Mouse (Mus musculus) kidney, postnatal 0 days (tissue): ENCODE measurements at regions not wholly inside any gene's neighbourhood (a gene's known extent, or its start where the extent isn't known, plus 50 kb on each side); places are given as distances from the start of the nearest gene placed in this dataset.

Experiments used
- ATAC-seq: fragments of 200-750 bp; cut with Nextera tagmentation; replicated peaks from 2 replicates; pipeline ENCODE4 v1.8.0; 2017; ENCODE audit warnings: low read depth, moderate number of reproducible peaks, moderate TSS enrichment, moderate library complexity; ENCODE audit not compliant: low FRiP score
- DNase-seq: peaks from one replicate; pipeline ENCODE4 v3.0.0-alpha.2; 2016; ENCODE audit warnings: low spot score
- H3K27ac ChIP-seq: fragments of 300-500 bp; sonication (generic); 2 replicates; pipeline ENCODE4 v1.5.1; 2014; ENCODE audit warnings: mild to moderate bottlenecking
- H3K27me3 ChIP-seq: fragments of 300-500 bp; sonication (generic); 2 replicates; pipeline ENCODE4 v1.6.1; 2014; ENCODE audit warnings: low read length, mixed read lengths; ENCODE audit not compliant: insufficient read depth
- H3K36me3 ChIP-seq: fragments of 300-500 bp; sonication (generic); 2 replicates; pipeline ENCODE4 v1.6.1; 2014; ENCODE audit warnings: low read length, mixed read lengths; ENCODE audit not compliant: insufficient read depth
- H3K4me1 ChIP-seq: fragments of 300-500 bp; sonication (generic); replicated peaks from 2 replicates; pipeline ENCODE4 v1.6.1; 2014; ENCODE audit warnings: antibody characterized with exemption, low read length, mixed read lengths; ENCODE audit not compliant: insufficient read depth
- H3K4me2 ChIP-seq: fragments of 300-500 bp; sonication (generic); 2 replicates; pipeline ENCODE4 v1.6.1; 2014; ENCODE audit warnings: mild to moderate bottlenecking, low read length, moderate library complexity, mixed read lengths
- H3K4me3 ChIP-seq: fragments of 300-500 bp; sonication (generic); replicated peaks from 2 replicates; pipeline ENCODE4 v1.5.1; 2014; ENCODE audit warnings: low read depth, low read length
- H3K9ac ChIP-seq: fragments of 300-500 bp; sonication (generic); 2 replicates; pipeline ENCODE4 v1.6.1; 2014; ENCODE audit warnings: low read depth, low read length
- H3K9me3 ChIP-seq: fragments of 300-500 bp; sonication (generic); replicated peaks from 2 replicates; pipeline ENCODE4 v1.6.1; 2016; ENCODE audit warnings: low read length, inconsistent platforms, mixed read lengths
- CTCF ChIP-seq: IDR thresholded peaks from 2 replicates; pipeline ENCODE4 v1.5.1; 2016; ENCODE audit warnings: antibody characterized with exemption, low read depth, mild to moderate bottlenecking, moderate library complexity
- WGBS: fragments of 180-500 bp; shearing (Covaris S2); extraction: QIAGEN DNeasy Blood & Tissue Kit; methylation state at CpG from one replicate; pipeline ENCODE4 v1.1.7; 2014; 5-methylcytosine and 5-hydroxymethylcytosine counted together

DNA sequence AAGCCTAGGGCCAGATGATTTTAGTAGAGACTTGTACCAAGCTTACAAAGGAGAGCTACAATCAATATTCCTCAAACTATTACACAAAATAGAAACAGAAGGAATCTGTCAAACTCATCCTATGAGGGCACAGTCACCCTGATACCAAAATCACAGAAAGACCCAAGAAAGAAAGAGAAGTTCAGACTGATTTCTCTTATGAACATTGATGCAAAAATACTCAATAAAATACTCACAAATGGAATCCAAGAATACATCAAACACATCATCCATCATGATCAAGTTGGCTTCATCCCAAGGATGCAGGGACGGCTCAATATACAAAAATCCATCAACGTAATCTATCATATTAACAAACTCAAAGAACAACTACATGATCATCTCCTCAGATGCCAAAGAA is 377.9 kb upstream of the Ercc4 start:
- H3K36me3 ChIP-seq = no peaks in the 10 kb centered on the region
- H3K27me3 ChIP-seq = no peaks in the 10 kb centered on the region
- H3K4me3 ChIP-seq = no peak overlapping the region
- H3K9me3 ChIP-seq = no peaks in the 10 kb centered on the region
- no peaks in the 10 kb centered on the region for H3K4me1 ChIP-seq
- ATAC-seq = no peak
- WGBS = 83% methylated on average over 2 of the region's 2 CpGs
- TF ChIP-seq CTCF = no peak
- no peak overlapping the region for H3K9ac ChIP-seq
- H3K4me2 ChIP-seq = no peak overlapping the region
- no peak overlapping the region for H3K27ac ChIP-seq
- no peak for DNase-seq

DNA sequence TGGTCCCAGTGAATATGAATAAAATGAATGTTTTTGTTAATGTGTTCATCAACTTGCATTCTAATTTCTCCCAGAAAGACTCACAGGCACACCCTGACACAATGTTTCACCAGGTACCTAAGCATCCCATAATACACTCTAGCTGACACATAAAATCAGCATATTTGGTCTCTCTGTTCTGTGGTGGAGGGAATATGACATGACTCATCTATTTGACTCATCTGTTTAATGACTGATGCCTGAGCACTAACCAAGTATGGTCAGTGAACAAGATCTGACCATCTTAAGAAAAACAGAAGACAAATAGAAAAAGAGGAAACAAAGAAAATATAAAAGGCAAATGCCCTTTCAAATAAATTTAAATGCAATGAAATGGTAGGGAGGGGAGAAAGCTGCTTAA is 367.0 kb upstream of the Ercc4 start:
- Histone ChIP-seq H3K27ac (no peak overlapping the region), H3K4me1 (no peaks in the 10 kb centered on the region), H3K9me3 (no peaks in the 10 kb centered on the region), H3K9ac (no peak overlapping the region), H3K27me3 (no peaks in the 10 kb centered on the region), H3K4me2 (no peak overlapping the region), H3K4me3 (no peak overlapping the region), H3K36me3 (no peaks in the 10 kb centered on the region)
- DNase-seq (no peak), ATAC-seq (no peak)
- no peak for TF ChIP-seq CTCF

DNA sequence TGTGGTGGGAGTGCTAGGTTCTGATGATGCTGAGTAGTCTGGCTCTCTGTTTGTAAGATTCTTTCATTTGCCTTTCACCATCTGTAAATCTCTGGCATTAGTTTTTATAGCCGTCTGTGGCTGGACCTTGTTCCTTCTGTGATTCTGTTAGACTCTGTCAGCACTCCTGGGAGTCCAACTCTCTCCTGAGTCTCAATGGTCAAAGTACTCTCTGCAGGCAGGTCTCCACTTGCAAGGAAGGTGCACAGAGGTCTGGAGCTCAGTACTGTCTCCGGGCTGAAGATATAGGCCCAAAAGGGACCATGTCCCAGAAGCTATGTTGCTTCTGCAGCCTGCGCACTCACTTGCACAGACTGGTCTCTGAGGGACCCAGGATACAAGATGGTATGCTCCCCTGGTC is 356.3 kb upstream of the Ercc4 start:
- Histone ChIP-seq H3K36me3 (no peaks in the 10 kb centered on the region), H3K27me3 (no peaks in the 10 kb centered on the region), H3K4me2 (no peak overlapping the region), H3K4me1 (no peaks in the 10 kb centered on the region), H3K27ac (no peak overlapping the region), H3K9ac (no peak overlapping the region), H3K9me3 (no peaks in the 10 kb centered on the region), H3K4me3 (no peak overlapping the region)
- WGBS = 87% methylated on average over 3 of the region's 3 CpGs
- no peak for TF ChIP-seq CTCF
- ATAC-seq (no peak), DNase-seq (no peak)

DNA sequence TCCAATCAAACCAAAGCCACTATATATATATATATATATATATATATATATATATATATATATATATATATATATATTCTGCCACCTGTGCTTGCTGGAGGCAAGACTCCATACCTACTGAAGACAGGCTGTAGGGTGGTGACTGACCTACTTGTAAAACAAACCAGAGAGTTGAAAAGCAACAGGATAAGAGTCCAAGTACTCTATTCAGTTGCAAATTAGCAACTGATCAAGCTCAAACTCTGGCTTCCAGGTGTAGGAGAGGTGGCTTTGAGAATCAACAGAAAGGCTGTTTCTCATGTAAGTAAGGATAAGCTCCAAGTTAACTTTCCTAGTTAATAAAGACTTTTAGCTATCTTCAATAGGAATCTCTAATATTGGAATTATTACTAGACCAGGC is 355.1 kb upstream of the Ercc4 start:
- no peaks in the 10 kb centered on the region for H3K27me3 ChIP-seq
- no peak overlapping the region for H3K4me2 ChIP-seq
- no peaks in the 10 kb centered on the region for H3K4me1 ChIP-seq
- H3K9me3 ChIP-seq = no peaks in the 10 kb centered on the region
- H3K9ac ChIP-seq = no peak overlapping the region
- no peak overlapping the region for H3K27ac ChIP-seq
- DNase-seq (no peak), ATAC-seq (no peak)
- no peak for TF ChIP-seq CTCF
- H3K36me3 ChIP-seq = no peaks in the 10 kb centered on the region
- no peak overlapping the region for H3K4me3 ChIP-seq

DNA sequence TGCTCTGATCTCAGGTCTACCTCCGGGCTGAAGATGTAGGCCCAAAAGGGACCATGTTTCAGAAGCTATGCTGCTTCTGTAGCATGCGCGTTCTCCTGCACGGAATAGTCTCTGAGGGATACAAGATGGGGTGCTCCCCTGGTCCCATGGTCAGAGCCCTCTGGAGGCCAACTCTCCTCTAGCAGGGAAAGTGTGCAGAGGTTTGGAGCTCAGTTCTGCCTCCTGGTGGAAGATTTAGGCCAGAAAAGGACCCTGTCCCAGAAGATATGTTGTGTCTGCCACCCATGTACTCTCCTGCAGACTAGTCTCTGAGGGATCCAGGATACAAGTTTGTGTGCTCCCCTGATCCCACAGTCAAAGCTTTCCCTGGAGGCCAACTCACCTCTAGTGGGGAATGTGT is 350.9 kb upstream of the Ercc4 start:
- Histone ChIP-seq H3K4me3 (no peak overlapping the region), H3K4me1 (no peaks in the 10 kb centered on the region), H3K4me2 (no peak overlapping the region), H3K27me3 (no peaks in the 10 kb centered on the region), H3K27ac (no peak overlapping the region), H3K9ac (no peak overlapping the region), H3K9me3 (no peaks in the 10 kb centered on the region), H3K36me3 (no peaks in the 10 kb centered on the region)
- 88% methylated on average over 4 of the region's 4 CpGs for WGBS
- ATAC-seq (no peak), DNase-seq (no peak)
- peak; percentile 51 for TF ChIP-seq CTCF

DNA sequence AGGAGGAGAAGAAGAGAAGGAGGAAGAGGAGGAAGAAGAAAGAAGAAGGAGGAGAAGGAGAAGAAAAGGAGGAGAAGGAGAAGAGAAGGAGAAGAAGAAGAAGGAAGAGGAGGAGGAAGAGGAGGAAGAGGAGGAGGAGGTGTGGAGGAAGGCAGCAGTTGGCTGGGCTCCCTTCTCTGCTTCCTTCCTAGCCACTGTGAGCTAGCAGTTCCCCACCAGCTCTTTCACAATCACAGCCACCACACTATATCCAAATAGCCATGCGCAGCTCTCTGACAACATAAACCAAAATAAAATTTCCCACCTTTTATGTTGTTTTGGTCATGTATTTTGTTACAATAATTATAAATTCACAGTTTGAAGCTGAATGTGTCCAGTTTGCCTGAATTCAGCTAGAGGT is 345.3 kb upstream of the Ercc4 start:
- no peak overlapping the region for H3K4me2 ChIP-seq
- H3K36me3 ChIP-seq = no peaks in the 10 kb centered on the region
- no peak for TF ChIP-seq CTCF
- WGBS = 100% methylated on average over 1 of the region's 1 CpGs
- no peak overlapping the region for H3K9ac ChIP-seq
- ATAC-seq = no peak
- H3K4me1 ChIP-seq = no peaks in the 10 kb centered on the region
- DNase-seq = no peak
- no peaks in the 10 kb centered on the region for H3K9me3 ChIP-seq
- no peak overlapping the region for H3K27ac ChIP-seq
- H3K4me3 ChIP-seq = no peak overlapping the region
- H3K27me3 ChIP-seq = no peaks in the 10 kb centered on the region

DNA sequence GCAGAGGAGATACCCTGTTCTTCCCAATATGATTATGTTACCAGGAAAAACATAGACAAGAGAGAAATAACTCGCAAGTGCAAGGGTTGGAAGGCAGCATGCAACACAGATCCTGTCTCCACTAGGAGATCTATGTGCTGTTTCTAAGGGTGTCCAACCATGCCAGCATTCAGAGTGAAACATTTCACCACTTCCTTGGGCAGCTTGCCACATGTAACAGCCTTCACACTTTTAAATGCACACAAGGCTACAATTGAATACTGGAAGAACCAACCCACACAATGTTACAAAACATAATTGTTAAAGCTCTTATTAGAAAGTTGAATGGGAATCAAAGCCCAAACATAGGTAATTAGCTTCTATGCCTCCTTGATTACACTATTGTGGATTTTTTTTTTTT is 344.9 kb upstream of the Ercc4 start:
- no peaks in the 10 kb centered on the region for H3K4me1 ChIP-seq
- no peaks in the 10 kb centered on the region for H3K27me3 ChIP-seq
- no peaks in the 10 kb centered on the region for H3K9me3 ChIP-seq
- TF ChIP-seq CTCF = no peak
- no peak for ATAC-seq
- H3K4me2 ChIP-seq = no peak overlapping the region
- WGBS = 59% methylated on average over 1 of the region's 1 CpGs
- no peak overlapping the region for H3K4me3 ChIP-seq
- H3K9ac ChIP-seq = no peak overlapping the region
- no peak for DNase-seq
- no peaks in the 10 kb centered on the region for H3K36me3 ChIP-seq
- no peak overlapping the region for H3K27ac ChIP-seq
